Mouse (Mus musculus) megakaryocyte, adult 5-6 weeks (primary cell): ENCODE measurements around the gene Gjb3. TPM values are rescaled to one million over a fixed set of nuclear protein-coding genes. Genes with fewer than 3 reads are reported as not detected.

Experiments
- ATAC-seq: 2 replicates; pipeline ENCODE4 v1.8.0; 2016; ENCODE audit warnings: mild to moderate bottlenecking, inconsistent platforms; ENCODE audit not compliant: poor library complexity, severe bottlenecking
- total RNA-seq, 2 experiments: library from RNA; stranded (forward) in 1 of 2; stranded (reverse) in 1 of 2; fragments of 153-499, 151-499 nt in 1 of 2; fragments of 221-1000, 200-1000 nt in 1 of 2; gene quantifications; 2 replicates each; pipeline versions ENCODE4 v1.2.3 to v1.2.4; 2015 to 2017

Gene Gjb3
- 0.25 TPM in 1 of 2 replicates, not detected in the other for total RNA-seq (2015)
- total RNA-seq (2017) = 0.08 TPM in 1 of 2 replicates, not detected in the other

DNA sequence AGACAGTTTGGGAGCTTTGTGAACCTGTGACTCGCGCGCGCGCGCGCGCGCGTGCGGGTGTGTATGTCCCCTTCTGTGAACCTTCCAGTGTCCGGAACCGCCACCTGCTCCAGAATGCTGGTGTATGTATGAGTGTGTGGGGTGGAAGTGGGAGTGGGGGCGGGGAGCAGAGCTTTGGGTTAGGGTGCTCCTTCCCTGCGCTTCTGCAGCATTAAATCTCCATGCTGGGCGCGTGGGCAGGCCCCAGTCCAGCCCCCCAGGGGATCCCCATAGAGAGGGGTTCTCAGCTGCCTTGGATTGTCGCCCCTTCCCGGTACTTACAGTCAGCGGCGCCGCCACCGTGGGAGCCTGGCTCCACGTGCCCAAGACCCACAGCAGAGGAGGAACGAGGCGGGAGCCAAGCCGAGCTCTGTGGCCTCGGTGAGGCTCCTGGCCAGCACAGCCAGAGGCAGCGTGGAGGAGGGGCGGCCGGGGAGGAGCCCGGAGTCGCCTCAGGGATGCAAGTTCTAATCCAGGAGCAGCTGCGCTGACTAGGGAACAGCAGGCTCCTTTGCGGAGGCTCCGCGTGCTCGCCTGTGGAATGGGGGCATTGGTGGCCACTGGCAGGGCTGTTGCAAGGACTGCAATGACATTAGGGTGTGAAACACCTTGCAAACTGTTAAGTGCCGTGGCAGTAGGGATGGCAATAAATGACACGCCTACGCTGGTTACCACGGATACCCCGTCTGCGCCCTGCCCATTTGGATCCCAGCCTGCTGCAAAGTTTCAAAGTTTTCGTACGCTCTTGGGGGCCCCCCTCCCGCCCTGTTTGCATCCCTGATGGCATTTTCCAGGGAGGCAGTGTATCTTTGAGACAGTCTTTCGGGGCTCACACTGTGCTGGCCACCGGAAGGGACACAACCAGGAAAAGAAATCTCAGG is at the start of gene Gjb3:
Gene Gjb3, minus strand, starts transcription at position 664 of the 920 bp plus-strand sequence.
- peak; percentile 23 for ATAC-seq

DNA sequence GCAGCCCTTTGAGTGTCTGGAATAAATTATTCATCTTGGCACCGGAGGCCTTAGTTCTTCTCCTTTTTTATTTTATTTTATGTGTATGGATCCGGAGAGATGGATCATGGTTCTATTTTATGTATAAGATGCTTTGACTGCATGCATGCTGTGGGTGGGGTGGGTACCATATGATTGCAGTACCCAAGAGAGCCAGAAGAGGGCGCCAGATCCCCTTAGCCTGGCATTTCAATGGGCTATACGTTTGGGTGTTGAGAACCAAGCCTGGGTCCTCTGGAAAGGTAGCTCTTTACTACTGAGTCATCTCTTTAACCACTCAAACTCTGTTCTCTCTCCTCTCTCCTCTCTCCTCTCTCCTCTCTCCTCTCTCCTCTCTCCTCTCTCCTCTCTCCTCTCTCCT is 46.7 kb upstream of the Gjb3 start:
- ATAC-seq = no peak

DNA sequence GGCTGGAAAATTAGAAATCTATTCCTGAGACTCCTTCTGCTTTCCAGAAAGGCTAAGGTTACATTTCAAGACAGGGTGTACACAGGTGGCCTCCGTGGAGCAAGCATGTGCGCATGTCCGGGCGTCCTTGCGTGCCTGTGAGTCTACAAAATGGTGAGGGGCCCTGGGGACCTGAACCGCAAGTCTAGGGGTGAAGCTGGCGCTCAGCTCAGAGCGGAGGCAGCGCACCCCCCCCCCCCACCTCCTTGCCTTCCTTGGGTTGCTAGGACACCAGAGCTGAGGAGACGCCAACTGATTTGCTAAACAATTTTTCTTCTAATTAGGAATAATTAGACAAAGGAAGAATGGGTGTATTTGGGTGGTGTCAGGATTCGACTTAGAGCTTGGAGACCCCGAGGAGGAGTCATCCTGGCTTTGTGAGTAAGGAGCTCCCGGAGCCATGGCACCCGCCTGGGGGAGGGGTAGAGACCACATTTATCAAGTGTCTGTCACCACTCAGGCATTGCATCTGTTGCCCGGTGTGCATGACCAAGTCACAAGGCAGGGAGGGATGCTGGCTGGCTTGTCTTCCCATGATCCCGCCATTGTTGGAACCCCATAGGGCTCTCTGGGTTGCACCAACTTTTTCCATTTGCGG is 45.0 kb upstream of the Gjb3 start:
- no peak for ATAC-seq

DNA sequence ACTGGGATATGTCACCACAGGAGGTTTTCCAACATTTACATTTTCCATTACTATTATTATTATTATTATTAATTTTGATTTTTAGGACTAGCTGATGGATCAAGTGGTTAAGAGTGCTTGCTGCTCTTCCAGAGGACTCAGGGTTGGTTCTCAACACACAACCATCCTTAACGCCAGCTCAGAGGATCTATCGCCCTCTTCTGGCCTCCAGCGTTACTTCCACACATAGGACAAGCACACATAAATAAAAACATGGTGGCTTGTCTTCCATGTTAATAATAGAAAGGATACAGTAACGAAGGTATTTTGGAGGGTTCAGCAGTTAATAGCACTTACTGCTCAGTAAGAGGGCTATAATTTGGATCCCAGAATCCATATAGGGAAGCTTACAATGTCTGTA is 44.0 kb upstream of the Gjb3 start:
- ATAC-seq = no peak

DNA sequence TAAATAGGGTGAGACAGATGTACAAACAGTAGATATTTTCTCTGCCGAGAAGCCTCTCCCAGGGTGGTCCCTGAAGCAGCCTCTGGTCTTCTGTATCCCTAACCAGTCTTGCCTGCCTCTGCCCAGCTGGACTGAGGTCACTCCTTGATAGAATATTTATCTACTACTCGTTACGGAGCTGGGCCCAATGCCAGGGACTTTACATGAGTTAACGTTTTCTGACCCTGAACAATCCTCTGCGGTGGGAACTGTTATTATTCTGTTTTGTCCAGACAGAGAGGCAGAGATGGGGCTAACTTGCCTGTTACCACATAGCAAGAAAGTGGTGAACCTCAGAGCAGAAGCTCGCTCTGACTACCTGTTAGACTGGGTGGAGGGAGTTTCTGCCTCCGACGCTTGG is 42.8 kb upstream of the Gjb3 start:
- no peak for ATAC-seq

DNA sequence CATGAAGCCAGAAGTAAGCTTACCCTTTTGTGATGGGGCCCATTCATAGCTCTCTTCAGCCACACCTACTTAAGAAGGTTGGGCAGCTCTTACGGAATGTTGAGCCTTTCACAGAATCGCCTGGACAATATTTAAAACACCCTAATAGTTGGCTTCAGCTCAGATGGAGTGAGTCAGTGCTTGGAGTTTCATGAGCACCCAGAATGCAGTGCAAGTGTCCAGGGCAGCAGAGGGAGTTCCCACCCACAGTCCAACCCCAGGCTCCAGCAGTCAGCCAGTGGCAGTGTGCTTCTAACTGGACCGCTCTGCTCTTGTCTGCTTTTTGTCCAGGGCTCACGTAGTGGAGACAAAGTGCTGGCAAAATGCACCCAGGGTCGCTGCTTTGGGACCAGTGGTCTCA is 40.9 kb upstream of the Gjb3 start:
- ATAC-seq = no peak

DNA sequence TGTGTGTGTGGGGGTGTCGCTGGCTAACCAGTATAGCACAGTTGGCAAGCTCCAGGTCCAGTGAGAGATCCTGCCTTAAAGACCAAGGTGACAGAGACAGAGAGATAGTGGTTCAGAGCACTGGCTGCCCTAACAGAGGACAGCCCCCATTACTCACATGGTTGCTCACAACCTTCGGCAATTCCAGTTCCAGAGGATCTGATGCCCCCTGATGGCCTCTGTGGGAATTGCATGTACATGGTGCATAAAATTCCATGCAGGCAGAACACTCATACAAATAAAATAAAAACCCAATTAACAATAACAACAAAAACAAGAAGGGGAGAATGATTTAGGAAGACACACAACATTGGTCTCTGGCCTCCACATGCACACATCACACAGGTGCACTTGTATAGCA is 39.8 kb upstream of the Gjb3 start:
- peak; percentile 56 for ATAC-seq

DNA sequence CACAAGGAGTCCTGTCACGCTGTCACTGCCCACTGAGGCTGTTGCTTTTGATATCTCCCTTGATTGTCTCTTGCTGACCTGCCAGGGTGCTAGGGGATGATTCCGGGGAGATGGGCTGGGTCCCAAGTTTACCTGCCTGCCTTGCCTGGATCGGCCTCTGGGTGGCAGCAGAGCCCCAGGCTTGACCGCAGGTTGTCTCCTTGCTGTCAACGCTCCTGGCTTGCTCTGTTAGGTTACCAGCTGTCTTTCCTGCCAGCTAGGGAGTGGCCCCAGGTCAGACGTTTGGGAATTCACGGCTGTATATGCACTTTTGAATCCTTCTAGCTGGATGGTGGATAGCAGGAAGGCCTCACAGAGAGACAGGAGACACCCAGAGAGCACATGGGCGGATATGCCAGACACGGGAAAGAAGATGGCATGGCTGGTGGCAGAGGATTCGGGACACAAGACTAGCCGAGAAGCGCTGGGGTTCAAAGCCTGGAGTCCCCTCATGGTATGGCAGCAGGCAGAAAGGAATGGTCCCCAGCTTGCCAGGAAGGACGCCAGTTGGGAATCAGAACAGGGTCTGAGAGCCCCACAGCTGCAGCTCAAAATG is 37.8 kb upstream of the Gjb3 start:
- ATAC-seq = peak; percentile 90

DNA sequence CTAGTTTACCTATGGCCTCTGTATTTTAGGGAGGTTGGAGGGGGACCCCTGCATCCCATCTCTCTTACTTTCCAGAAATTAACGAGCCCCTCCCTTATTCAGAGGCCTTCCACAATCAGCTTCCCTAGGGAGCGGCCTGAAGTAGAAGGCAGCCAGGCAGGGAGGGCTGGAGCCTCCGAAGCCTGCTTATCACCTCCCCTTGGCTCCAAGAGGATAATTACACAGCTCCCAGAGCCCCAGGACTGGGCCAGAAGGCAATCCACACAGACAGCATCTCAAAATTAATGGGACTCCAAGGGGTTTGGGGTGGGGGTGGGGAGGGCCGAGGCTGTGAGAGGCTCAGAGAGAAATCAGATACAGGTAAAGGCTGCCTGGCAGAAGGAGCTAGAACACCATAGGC is 35.2 kb upstream of the Gjb3 start:
- ATAC-seq = no peak

DNA sequence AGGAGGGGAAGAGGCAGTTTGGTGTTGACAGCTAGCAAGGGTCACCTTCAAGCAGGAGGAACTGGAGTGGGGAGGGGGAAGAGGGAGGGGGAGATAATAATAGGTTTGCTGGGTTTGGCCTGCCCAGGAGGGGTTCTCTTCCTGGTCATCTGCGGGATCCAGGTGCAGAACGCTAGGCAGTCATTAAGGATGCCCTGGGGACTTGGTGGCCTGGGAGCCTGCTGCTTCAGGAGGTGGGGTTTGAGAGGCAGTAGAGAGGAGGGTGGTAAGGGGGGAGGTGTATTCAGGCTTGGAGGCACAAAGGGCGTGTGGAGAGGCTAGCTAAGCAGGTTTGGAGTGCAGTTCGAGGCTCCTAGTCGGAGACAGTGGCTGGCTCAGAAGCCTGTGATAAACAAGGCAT is 34.8 kb upstream of the Gjb3 start:
- no peak for ATAC-seq

DNA sequence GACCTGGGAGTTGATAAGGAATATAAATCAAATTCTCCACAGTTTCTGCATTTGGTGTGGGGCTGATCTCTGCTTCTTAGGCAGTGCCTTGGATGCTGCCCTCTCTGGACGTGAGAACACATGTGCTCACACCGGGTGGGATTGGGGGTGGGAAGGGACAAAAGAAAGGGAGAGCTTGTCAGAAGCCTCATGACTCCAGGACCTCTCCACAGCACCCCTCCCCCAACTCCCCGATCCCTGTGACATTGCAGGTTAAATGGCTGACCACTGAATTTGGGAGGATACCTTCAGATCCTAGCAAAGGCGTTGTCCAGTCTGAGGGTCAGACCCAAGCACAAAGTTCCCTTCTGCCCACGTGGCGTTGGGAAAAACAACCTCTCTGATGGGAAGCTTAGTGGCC is 33.8 kb upstream of the Gjb3 start:
- no peak for ATAC-seq

DNA sequence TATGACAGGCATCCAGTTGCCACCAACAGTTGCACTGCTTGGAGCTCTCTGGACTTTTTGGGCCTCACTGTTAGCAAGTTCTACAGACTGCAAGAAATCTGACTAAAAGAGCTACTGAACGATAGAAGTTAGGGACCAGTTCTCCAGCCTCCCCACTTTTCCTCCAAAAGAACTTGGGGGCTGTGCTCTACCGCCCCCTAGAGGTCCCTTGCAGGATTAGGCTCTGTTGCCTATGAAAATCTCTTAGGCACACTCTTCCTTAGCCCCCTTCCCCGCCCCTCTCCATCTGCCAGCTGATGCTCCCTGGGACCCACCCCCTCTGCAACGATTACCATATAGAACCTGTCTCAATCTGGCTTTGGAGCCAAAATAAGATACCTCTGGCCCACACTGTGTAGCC is 32.7 kb upstream of the Gjb3 start:
- ATAC-seq = peak; percentile 54; the same call in 1 of the 2 replicates

DNA sequence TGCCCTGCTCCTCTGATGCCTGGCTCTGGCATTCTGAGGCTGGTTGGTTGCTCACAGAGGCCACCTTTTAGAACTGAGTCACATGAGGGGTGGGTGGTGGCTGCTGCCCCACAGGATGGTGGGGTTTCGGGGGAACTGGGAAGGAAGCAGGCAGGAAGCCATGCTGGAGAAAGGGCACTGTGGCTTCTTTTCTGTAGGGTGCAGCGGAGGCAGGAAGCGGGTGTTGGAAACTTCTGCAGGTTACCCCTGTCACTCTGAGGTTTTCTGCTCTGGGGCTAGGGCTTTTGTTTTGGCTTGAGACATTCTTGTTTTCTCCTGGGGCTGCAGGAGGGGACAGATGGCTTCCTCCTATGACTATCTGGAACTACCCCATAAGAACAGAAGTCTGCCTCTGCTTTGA is 31.9 kb upstream of the Gjb3 start:
- ATAC-seq = no peak

DNA sequence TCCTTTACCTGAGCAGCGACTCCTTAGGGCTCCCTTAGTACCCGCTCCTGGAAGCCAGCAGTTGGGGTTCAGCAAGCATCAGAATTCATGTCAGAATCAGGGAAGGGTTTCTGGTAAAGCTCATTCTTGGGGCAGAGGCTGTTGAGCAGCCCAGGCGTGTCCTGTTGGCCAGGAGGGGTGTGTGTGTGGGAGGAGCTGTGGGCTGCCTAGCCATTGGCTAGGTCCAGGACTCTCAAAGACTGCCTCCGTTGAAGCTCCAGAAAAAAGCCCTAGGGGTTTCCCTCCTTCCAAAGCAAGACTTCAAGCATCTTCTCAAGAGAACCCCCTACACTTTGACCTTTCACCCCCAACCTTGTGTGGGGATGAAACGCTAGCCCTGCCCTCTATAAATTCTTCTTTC is 27.4 kb upstream of the Gjb3 start, which contains the start of gene Gjb5:
Gene Gjb5, minus strand, starts transcription at position 164 of the 400 bp plus-strand sequence.
- ATAC-seq = no peak

DNA sequence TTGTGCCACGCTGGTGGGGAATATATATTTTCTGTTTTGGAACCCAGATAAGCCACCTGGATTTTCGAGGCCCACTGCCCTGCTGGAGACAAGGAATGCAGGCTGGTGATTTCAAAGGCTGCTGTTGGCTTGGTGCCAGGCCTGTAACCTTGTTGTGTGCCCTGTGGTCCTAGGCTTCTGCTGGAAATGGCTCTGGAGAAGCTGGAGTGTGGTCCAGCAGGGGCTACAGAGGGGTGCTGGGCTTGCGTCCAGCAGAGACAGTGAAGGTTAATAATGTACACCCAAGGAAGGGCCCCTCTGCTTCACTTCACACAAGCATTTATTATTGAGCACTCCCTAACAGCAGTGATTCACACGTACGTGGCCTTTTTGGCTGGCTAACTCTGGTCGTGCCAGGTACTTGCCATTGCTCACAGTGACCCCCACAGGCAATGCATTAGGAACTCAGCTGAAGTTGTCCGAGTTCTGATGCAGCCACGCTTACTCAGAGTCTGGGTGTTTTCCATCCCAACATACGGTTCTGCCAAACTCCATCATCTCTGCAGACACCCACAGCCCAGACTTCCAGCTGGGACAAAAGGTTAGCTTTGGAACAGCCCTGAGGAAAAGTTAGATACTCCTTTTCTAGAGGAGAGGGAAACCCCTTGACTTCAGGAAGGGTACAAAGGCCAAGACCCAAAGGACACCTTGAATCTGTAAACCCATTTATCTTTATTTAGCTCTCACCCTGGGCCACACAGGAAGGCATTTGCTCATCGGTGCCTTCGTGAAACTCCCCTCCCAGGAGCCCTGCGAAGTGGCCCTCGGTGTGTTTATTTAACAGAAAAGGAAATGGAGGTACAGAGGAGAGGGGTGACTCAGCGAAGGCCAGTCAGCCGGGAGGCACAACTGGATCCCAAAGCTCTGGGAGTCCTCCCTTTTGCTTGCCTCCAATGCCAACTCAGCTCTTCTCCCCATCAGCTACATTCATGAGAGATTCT is 24.2 kb upstream of the Gjb3 start:
- ATAC-seq = no peak

DNA sequence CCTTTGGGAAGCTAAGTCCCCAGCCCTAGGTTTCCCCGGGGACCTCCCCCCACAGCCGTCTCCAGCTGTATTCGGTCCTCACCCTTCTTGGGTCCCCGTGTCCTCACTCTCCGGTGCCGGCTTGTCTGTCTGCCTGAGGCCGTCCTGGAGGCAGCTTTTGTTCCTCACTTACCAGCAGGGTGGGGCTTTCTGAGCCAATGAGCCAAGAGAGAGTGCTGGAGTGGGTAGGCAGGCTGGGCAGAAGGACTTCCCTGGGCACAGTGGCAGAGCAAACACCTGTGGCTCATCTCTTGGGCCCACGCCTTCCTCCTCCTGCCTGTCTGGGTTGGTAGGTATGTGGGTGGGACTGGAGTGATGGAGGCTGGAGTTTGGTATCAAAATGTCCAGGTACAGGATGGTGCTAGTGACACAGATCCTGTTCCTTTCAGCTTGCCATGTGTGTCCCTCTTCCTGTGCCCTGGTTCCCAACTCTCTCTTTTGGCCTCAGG is 23.4 kb upstream of the Gjb3 start, which contains the start of gene Gjb4:
Gene Gjb4, minus strand, starts transcription at position 131 of the 488 bp plus-strand sequence.
- no peak for ATAC-seq

DNA sequence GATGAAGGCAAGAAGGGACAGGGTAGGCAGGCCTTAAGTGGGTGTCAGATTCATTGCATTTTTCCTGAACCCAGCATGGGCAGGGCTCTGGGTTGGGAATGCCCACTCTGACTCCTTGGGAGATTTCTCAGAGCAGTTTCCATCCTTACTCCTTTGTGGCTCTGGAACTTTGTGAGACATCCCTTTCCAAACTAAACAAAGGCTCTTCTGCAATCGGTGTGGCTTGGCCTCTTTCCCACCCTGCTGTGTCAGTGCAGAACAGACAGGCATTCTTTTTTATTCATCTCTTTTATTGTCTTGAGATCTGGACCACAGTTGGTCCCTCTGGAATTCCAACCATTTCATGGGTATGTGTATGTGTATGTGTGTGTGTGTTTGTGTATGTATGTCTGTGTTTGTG is 21.9 kb upstream of the Gjb3 start:
- no peak for ATAC-seq

DNA sequence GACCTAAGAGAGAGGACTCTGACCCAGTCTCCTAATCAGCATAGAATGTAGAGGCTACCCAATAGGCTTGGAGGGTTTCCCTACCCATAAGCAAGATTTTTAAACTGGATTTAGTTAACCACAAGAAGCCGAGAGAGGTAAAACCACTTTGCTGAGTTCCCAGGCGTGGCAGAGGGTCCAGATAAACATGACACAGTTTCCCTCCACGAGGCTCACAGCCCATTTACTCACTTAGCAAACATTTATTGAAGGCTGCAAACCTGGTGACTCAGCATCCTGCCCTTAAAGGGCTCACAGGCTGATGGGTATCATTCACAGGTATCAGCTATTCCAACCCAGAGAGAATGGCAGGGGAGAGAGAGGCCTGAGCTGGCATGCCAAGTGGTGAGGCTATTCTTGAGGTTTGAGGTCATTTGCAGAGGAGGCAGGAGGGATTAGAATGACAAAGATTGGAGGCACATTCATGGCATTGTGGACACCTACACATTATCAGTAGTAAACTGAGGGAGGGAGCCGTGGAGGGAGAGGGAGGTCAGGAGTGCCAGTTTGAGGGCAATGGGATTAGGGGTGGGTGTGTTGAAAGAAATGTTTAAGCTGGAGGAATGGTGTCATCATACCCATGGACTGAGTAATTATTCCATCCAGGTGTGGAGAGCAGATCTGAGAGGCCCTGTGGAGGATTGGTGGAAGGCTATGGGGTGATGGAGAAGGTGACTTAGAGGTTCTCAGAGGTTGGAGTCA is 19.1 kb upstream of the Gjb3 start:
- no peak for ATAC-seq

DNA sequence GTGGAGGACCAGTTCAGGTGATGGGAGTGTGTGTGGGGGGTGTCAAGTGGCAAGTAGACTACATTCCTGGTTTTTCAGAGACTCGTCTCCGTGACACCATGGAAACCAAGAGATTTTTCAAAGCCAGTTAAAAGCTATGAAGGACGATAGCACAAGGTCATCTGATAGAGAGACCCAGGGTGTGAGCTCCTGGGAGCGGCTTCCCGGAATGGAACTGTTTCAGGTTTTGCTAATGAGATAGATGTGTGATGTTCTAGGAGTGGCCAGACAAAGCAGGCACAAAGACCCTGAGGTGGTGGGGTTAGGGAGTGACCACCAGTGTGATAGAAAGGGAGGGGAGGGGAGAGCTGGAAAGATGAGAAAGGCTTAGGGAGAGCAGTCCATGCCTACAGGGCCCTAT is 14.4 kb upstream of the Gjb3 start:
- no peak for ATAC-seq

DNA sequence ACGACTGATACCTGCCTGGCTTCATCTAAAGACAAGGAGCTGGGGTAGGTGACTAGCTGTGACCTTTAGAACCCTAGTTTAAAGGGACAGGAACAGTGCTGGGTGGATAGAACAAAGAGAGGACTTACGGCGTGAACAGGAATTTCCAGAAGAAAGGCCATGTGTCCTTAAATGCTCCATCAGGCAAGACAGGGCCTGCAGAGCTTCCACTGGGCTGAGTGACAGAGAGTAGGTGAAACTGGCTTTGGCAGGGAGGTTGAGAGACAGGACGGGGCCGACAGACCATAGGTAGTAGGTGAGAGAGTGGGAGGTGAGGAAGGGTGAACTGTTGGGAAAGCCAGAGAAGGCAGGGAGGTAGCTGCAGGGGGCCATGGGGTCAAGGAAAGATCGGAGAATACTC is 10.7 kb upstream of the Gjb3 start:
- ATAC-seq = no peak
